Mouse (Mus musculus): ENCODE data around the gene Rufy4. TPM values are rescaled to one million over a fixed set of nuclear protein-coding genes. Genes with fewer than 3 reads are reported as not detected.

The Rufy4 gene
- polyA plus RNA-seq, 1 experiment = not detected

- TF ChIP-seq GATA1 (IDR thresholded peaks at IDR 0.05; ENCODE audit: low read length) (no peak), TAL1 (IDR thresholded peaks at IDR 0.05; ENCODE audit: low read length) (no peak)
- Histone ChIP-seq H3K36me3 (ENCODE audit: control insufficient read depth) (no peaks in the 10 kb centered on the region), H3K4me1 (ENCODE audit: control insufficient read depth) (no peaks in the 10 kb centered on the region), H3K4me3 (replicated peaks) (no peak overlapping the region), H3K9me3 (ENCODE audit: control insufficient read depth, low read length) (no peaks in the 10 kb centered on the region), H3K27me3 (ENCODE audit: control insufficient read depth) (peaks cover 83% of the 10 kb centered on the region)
These were observed 27.0 kb upstream of the Rufy4 start for GRCm38 (mm10) chr1:74098004-74099000.

- H3K4me3 ChIP-seq (replicated peaks) = no peak overlapping the region
- TF ChIP-seq TAL1 (IDR thresholded peaks at IDR 0.05; ENCODE audit: low read length) (no peak), GATA1 (IDR thresholded peaks at IDR 0.05; ENCODE audit: low read length) (no peak)
These were observed 26.3 kb upstream of the Rufy4 start for GRCm38 (mm10) chr1:74099001-74099435.

GRCm38 (mm10) chr1:74103654-74104353, 21.5 kb upstream of the Rufy4 start:
- Histone ChIP-seq H3K4me1 (ENCODE audit: control insufficient read depth) (no peaks in the 10 kb centered on the region), H3K27me3 (ENCODE audit: control insufficient read depth) (peaks cover 40% of the 10 kb centered on the region), H3K4me3 (replicated peaks) (no peak overlapping the region), H3K9me3 (ENCODE audit: control insufficient read depth, low read length) (no peaks in the 10 kb centered on the region), H3K36me3 (ENCODE audit: control insufficient read depth) (no peaks in the 10 kb centered on the region)
- TF ChIP-seq TAL1 (IDR thresholded peaks at IDR 0.05; ENCODE audit: low read length) = no peak
- no peak for TF ChIP-seq GATA1 (IDR thresholded peaks at IDR 0.05; ENCODE audit: low read length)

More at GRCm38 (mm10) chr1:74099001-74099435, 26.3 kb upstream of the Rufy4 start:
- Histone ChIP-seq H3K9me3 (ENCODE audit: control insufficient read depth, low read length) (no peaks in the 10 kb centered on the region), H3K4me1 (ENCODE audit: control insufficient read depth) (no peaks in the 10 kb centered on the region), H3K36me3 (ENCODE audit: control insufficient read depth) (no peaks in the 10 kb centered on the region), H3K27me3 (ENCODE audit: control insufficient read depth) (peaks cover 83% of the 10 kb centered on the region)

GRCm38 (mm10) chr1:74105660-74106059, 19.7 kb upstream of the Rufy4 start:
- no peak for TF ChIP-seq GATA1 (IDR thresholded peaks at IDR 0.05; ENCODE audit: low read length)
- no peak for TF ChIP-seq TAL1 (IDR thresholded peaks at IDR 0.05; ENCODE audit: low read length)
- peaks cover 21% of the 10 kb centered on the region for H3K27me3 ChIP-seq (ENCODE audit: control insufficient read depth)

GRCm38 (mm10) chr1:74106214-74106613, 19.1 kb upstream of the Rufy4 start:
- Histone ChIP-seq H3K4me1 (ENCODE audit: control insufficient read depth) (no peaks in the 10 kb centered on the region), H3K36me3 (ENCODE audit: control insufficient read depth) (no peaks in the 10 kb centered on the region), H3K4me3 (replicated peaks) (no peak overlapping the region), H3K27me3 (ENCODE audit: control insufficient read depth) (peaks cover 17% of the 10 kb centered on the region), H3K9me3 (ENCODE audit: control insufficient read depth, low read length) (no peaks in the 10 kb centered on the region)
- no peak for TF ChIP-seq TAL1 (IDR thresholded peaks at IDR 0.05; ENCODE audit: low read length)

More at GRCm38 (mm10) chr1:74105660-74106059, 19.7 kb upstream of the Rufy4 start:
- Histone ChIP-seq H3K4me1 (ENCODE audit: control insufficient read depth) (no peaks in the 10 kb centered on the region), H3K36me3 (ENCODE audit: control insufficient read depth) (no peaks in the 10 kb centered on the region), H3K4me3 (replicated peaks) (no peak overlapping the region), H3K9me3 (ENCODE audit: control insufficient read depth, low read length) (no peaks in the 10 kb centered on the region)

GRCm38 (mm10) chr1:74107931-74108618, 17.3 kb upstream of the Rufy4 start:
- H3K4me1 ChIP-seq (ENCODE audit: control insufficient read depth) = no peaks in the 10 kb centered on the region
- no peaks in the 10 kb centered on the region for H3K9me3 ChIP-seq (ENCODE audit: control insufficient read depth, low read length)
- H3K27me3 ChIP-seq (ENCODE audit: control insufficient read depth) = peaks cover 2% of the 10 kb centered on the region
- no peak overlapping the region for H3K4me3 ChIP-seq (replicated peaks)
- H3K36me3 ChIP-seq (ENCODE audit: control insufficient read depth) = no peaks in the 10 kb centered on the region
- no peak for TF ChIP-seq TAL1 (IDR thresholded peaks at IDR 0.05; ENCODE audit: low read length)
- TF ChIP-seq GATA1 (IDR thresholded peaks at IDR 0.05; ENCODE audit: low read length) = no peak

GRCm38 (mm10) chr1:74109670-74110069, 15.7 kb upstream of the Rufy4 start:
- no peak overlapping the region for H3K4me3 ChIP-seq (replicated peaks)
- H3K9me3 ChIP-seq (ENCODE audit: control insufficient read depth, low read length) = no peaks in the 10 kb centered on the region
- TF ChIP-seq TAL1 (IDR thresholded peaks at IDR 0.05; ENCODE audit: low read length) (no peak), GATA1 (IDR thresholded peaks at IDR 0.05; ENCODE audit: low read length) (no peak)
- 0 out of 2 replicates have a peak, but pooled peaks cover 2% of the 10 kb centered on the region for H3K27me3 ChIP-seq (ENCODE audit: control insufficient read depth)
- no peaks in the 10 kb centered on the region for H3K36me3 ChIP-seq (ENCODE audit: control insufficient read depth)
- no peaks in the 10 kb centered on the region; the same call in 1 of the 2 replicates for H3K4me1 ChIP-seq (ENCODE audit: control insufficient read depth)

GRCm38 (mm10) chr1:74110932-74111695, 14.2 kb upstream of the Rufy4 start:
- TF ChIP-seq TAL1 (IDR thresholded peaks at IDR 0.05; ENCODE audit: low read length) (no peak), GATA1 (IDR thresholded peaks at IDR 0.05; ENCODE audit: low read length) (no peak)
- Histone ChIP-seq H3K27me3 (ENCODE audit: control insufficient read depth) (0 out of 2 replicates have a peak, but pooled peaks cover 2% of the 10 kb centered on the region), H3K9me3 (ENCODE audit: control insufficient read depth, low read length) (no peaks in the 10 kb centered on the region), H3K36me3 (ENCODE audit: control insufficient read depth) (no peaks in the 10 kb centered on the region), H3K4me1 (ENCODE audit: control insufficient read depth) (no peaks in the 10 kb centered on the region; the same call in 1 of the 2 replicates), H3K4me3 (replicated peaks) (no peak overlapping the region)

Measured in erythroblast, embryonic 14.5 days (primary cell).